Mouse (Mus musculus) spleen, adult 18-20 months (tissue): ENCODE measurements around the gene Gm20431.

ENCODE experiments used
- DNase-seq, 2 experiments: peaks; one replicate each; pipeline ENCODE4 v3.0.0; 2022; ENCODE audit warnings: mixed read lengths in 2 of 2

Gm20431 gene

GRCm38 (mm10) chr2:167661270-167662203 lies at the start of gene Gm20431:
Gm20431 (minus strand) TSS chr2:167661496.
- peak; percentile 89 to 94 for DNase-seq

DNA sequence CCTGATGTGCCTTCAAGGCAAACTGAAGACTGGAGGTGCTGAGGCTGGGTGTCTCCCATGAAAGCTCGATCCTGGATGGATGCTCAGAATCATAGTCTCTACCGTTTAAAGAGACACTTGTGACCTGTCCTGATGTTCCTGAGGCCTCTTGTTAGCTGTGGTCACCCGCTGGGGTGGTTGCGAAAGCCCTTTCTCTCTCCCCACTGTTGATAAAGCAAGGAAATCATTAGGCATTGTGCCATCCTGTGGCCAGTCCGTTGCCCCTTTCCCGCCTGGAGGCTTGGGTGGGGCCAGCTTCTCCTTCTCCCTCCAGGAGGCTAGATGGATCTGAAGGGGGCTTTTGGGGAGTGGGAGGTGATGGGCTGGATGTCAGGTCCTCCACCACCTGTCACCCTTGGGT lies 49.3 kb upstream of the Gm20431 start:
- no peak for DNase-seq

DNA sequence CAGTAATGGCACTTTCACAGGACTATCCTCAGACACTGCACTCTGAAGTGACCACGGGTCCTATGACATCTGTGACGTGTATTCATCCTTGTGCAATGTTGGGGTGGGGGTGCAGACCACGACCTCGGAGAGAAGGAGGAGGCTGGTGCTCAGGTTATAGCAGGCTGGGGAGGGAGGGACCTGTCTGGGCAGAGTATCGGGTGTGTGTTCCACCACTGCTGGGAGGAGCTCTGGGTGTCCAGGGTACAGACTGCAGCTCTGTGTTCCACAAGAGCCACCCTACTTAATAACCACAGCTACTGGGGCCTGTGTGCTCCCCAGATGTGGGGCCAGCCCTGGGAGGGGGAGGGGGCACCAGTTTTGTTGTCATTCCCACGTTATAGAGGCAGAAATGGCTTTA lies 48.7 kb upstream of the Gm20431 start:
- no peak for DNase-seq

DNA sequence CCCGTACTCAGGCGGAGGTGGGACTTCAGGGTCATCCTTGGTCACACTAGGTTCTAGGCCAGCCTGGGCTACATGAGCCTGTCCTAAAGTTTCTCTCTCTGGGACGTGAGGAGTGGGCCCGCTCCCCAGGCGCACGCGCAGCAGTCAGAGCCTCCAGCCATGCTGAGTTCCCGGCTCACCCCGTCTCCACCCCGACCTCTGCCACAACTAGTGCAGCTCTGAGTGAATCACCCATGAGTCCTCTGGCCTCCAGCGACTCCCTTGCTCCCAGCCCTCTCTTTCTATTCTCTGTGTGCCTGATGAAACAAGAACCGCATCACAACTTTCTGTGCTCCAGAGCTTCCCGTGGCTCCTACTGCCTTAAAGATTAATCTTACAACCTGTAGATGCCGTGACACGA lies 47.1 kb upstream of the Gm20431 start:
- no peak for DNase-seq

DNA sequence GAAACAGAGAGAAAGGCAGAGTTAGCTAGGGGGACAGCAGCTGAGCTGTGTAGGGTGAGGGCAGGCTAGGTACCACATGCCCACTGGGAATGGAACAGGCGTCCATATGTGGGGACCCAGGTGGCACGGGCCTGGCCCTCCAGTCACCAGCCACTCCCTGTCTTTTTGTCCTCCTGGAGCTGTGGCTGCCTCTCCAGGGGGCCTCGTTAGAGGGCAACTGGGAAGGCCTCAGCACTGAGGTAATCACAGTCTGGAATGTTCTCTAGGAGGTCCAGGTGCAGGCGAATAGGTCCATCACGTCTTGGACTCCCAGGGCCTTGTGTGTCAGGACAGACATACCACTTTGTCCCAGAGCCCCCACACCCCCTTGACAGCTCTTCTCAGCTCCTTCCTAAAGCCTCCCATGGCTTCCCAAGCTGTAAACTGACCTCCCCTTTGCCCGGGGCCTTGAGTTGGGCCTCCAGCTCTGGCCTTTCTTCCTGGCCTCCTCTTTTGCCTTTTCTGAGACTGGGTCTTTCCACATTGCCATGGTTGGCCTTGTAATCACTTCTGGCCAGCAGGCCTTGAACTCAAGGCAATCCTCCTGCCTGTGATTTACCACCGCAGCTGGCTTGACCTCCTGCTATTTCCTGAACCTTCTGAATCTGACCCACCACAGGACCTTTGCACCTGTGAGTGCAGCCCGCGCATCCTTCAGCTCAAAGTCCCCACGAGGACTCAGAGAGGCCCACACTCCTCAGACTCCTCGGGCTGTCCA lies 45.1 kb upstream of the Gm20431 start:
- DNase-seq, result no peak

DNA sequence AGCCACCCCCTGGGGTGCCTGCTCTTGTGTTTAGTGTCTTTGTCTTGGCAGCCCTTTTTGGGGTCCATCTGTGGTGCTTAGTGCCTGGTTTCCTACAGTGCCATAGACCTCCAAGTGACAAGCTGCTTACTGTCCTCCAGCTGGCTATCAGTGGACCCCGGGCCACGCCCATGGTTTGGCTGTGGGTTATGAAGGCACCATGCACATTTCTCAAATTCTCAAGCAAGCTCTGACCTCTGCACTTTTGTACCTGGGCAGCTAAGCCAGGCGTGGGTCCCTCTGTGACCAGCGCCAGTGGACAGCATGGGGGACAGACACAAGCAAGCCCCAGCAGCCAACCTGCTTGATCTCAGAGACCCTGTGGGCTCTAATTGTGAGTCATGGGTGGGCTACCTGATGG lies 43.1 kb upstream of the Gm20431 start:
- DNase-seq, result no peak

DNA sequence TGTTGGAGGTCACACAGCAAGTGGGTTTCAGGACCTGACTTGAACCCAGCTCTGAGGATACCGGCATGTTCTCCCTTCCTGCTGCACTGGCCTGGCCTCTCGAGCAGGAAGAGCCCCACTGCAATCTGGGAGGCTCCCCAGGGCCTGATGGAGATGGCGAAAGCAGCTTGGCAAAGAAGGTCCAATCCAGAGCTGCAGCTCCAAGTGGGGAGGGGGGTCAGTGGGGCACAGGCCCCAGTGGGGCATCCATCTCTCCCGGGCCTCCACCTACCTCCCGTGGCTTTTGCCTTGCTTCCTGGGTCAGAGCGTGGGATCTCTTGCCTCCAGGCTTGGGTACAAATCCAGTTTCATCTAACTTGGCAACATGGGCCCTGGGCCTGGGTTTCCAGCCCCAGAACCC lies 40.8 kb upstream of the Gm20431 start:
- no peak for DNase-seq

- DNase-seq, result no peak
Measured at GRCm38 (mm10) chr2:167701472-167701871, 40.2 kb upstream of the Gm20431 start.

DNA sequence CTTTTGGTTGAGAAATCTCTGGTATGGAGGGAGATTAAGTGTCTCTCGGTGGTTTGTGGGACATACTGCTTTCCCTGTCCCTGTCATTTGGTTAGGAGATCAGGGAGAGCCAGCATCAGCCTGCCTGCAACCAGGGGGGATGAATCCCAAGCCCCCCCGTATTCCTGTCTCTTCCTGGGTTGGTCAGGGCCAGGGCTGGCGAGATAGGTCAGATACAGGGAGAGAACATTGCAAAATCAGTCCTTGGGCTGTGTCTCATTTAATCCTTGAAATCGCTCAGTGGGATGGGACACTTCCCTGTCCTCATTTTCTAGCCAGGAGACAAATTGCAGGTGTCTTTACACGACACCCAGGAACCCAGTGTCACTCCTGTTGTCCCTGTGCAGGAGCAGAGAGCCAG lies 38.7 kb upstream of the Gm20431 start:
- DNase-seq, result no peak

GRCm38 (mm10) chr2:167697902-167698301 lies 36.6 kb upstream of the Gm20431 start:
- peak; percentile 38 to 49 for DNase-seq

GRCm38 (mm10) chr2:167696143-167696542 lies 34.8 kb upstream of the Gm20431 start:
- no peak for DNase-seq

GRCm38 (mm10) chr2:167695491-167695890 lies 34.2 kb upstream of the Gm20431 start:
- DNase-seq, result no peak

DNA sequence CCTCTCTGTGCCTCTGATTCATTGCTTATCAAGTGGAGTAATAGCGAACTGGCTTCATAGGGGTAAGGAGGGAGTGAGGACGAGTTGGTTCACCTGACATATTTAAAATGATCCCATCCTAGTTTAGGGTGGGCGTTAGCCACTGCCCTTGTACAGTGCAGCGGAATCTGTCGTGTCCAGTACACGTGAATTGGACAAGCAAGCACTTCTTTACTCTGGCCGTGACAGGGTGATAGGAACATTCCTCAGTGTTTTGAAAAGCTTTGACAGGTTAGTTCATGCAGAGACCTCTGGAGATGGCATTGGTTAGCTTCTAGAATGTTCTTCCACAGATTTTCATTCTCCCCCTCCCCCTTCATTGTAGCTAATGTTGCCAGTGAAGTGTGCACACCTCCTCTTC lies 33.7 kb upstream of the Gm20431 start:
- DNase-seq, result no peak

- DNase-seq, result no peak
Measured at GRCm38 (mm10) chr2:167694244-167694643, 32.9 kb upstream of the Gm20431 start.

DNA sequence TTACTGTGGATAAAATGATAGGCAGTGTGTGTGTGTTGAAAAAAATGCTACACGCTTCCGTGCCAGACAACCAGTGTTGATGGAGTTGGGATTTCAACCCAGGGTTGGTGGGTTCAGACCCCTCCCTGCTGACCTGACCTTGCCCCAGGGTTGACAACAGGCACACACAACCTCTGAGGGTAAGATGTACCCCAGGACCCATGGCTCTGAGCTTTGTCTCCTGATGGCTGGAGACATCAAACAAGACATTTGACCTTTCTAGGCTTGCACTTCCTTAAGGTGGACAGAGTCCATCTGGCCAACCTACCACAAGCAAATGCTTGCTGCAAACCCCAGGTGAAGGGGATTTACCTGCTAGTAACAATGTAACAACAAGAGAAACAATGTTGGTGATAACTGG lies 32.2 kb upstream of the Gm20431 start:
- DNase-seq, result no peak

GRCm38 (mm10) chr2:167692831-167693230 lies 31.5 kb upstream of the Gm20431 start:
- DNase-seq, result no peak

DNA sequence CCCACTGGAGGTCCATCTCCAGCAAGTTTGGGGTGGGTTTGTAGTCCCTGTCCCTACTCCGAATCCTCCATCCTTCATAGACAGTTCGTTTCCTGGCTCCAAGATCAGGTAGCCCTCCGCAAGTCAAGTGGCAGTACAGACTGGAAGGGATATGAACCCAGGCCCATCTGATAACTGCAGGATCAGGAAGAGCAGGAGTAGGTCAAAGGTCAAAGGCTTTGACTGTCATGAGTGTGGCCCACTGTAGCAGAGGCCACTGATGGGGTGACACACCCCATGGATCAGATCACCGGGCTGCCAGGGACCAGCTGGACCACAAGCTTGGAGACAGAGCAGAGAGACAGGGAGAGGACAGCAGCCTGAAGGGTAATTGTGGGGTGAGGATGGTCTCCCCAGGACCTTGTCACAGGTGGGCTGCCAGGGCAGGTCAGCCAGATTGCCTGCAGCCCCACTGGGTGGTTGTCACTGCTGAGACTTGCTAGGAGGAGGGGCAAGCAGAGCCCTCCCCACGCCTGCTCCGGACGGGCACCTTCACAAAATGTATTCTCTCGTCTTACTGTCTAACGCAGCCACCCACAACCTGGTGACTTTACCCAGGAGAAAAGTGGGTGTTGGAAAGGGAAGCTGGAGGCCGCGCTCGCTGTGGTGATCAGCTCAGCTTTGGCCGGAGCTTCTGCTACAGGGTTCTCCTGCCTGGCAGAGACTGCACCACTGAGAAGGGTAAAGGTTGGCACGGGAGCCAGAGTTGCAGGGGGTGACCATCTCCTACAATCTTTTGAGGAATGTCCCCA lies 30.8 kb upstream of the Gm20431 start:
- DNase-seq, result no peak

GRCm38 (mm10) chr2:167691410-167691809 lies 30.1 kb upstream of the Gm20431 start:
- no peak for DNase-seq

DNA sequence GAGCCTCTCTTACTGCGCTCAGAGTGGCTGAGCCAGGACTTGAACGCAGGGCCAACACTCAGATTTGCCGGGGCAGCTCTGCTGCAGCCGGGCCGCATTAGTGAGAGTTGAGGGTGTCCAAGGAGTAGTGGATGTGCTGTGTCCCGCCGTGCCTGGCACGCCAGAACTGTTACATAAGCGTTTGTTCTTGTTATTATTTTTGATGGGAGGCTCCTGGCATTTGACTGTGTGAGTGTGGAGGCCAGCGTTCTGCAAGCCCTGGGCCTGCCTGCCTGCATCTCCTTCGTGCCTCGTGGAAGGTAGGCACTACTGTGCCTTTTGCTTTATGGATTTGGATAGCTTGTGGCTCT lies 29.6 kb upstream of the Gm20431 start:
- no peak for DNase-seq

DNA sequence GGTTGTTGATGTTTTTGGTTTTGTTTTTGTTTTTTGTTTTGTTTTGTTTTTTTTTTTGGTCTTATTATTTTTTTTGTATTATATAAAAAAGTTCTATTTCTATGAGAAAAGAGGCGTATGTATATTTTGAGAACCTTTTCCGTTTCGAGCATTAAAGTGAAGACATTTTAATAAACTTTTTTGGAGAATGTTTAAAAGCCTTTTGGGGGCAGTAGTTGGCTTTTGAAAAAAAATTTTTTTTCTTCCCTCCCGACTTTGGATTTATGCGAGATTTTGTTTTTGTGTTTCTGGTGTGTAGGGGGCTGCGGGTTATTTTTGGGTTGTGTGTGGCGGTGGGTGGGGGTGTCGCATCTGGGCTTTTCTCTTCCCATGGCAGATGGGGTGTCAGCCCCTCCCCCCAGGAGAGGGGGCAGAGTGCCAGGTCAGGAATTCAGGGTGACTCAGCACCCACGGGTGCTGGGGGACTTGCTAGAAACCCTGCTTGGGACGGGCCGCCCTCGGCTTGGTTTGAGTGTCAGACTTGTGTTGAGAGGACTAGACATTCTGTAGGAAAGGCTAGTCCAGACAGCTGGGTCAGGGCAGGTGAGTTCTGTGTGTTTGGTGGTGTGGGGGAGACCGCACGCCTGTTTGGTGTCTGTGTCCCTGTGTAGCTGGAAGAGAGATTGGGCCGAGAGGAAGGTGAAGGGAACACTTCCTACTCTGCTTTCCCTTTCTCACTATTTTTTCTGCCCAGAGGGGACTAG lies 29.1 kb upstream of the Gm20431 start:
- peak in 1 of 2 experiments; percentile 30 for DNase-seq

GRCm38 (mm10) chr2:167689501-167690218 lies 28.4 kb upstream of the Gm20431 start, which contains the start of gene Tmem189:
Tmem189 (minus strand) TSS chr2:167689822.
- DNase-seq, result peak; percentile 42 to 57
